Mouse (Mus musculus) liver, embryonic 14.5 days (tissue): ENCODE results near the gene Cnot10.

Experiments used
- CTCF ChIP-seq: IDR thresholded peaks from 2 replicates; pipeline ENCODE4 v1.5.1; 2016; ENCODE audit warnings: antibody characterized with exemption, low read depth, control low read depth
- EP300 ChIP-seq: IDR thresholded peaks from 2 replicates; pipeline ENCODE4 v1.6.1; 2016; ENCODE audit warnings: antibody characterized with exemption, low read depth

GRCm38 (mm10) chr9:114610266-114610665, 29.7 kb downstream of the Cnot10 start:
- TF ChIP-seq CTCF (no peak), EP300 (no peak)
